Mouse (Mus musculus): ENCODE results near the gene Xrcc1.

GRCm38 (mm10) chr7:24505447-24506064 lies 40.5 kb upstream of the Xrcc1 start:
- TF ChIP-seq POLR2A (IDR thresholded peaks at IDR 0.05; ENCODE audit: low read depth, low read length) (peak; percentile 16; the same call in 1 of the 2 replicates), CTCF (IDR thresholded peaks at IDR 0.05; ENCODE audit: borderline replicate concordance, insufficient read depth, low read length) (no peak)

All from embryonic fibroblast, embryonic 13.5 days (primary cell).